Mouse (Mus musculus) ES-E14 (cell line): ENCODE data around the gene Rusc1. TPM values are rescaled to one million over a fixed set of nuclear protein-coding genes. Genes with fewer than 3 reads are reported as not detected.

ENCODE experiments used
- DNase-seq: peaks from one replicate; pipeline ENCODE4 v3.0.0-alpha.2; 2013; ENCODE audit warnings: low read depth, low spot score
- H3K27ac ChIP-seq: 2 replicates; pipeline ENCODE4 v1.5.1; 2012; ENCODE audit warnings: low read depth, mild to moderate bottlenecking, low read length, moderate library complexity, mixed read lengths; ENCODE audit not compliant: poor library complexity, insufficient read depth, severe bottlenecking
- H3K36me3 ChIP-seq: 2 replicates; pipeline ENCODE4 v1.6.1; 2012; ENCODE audit warnings: mild to moderate bottlenecking, low read length, moderate library complexity, mixed read lengths; ENCODE audit not compliant: control insufficient read depth, poor library complexity, insufficient read depth, severe bottlenecking
- H3K4me1 ChIP-seq, 2 experiments: fragments of 150-350 bp in 1 of 2; sonication (generic) in 1 of 2; 2 replicates each; pipeline ENCODE4 v1.6.1; 2012; ENCODE audit warnings: low read length in 2 of 2, mild to moderate bottlenecking in 1 of 2, mixed read lengths in 1 of 2; ENCODE audit not compliant: control insufficient read depth in 2 of 2, insufficient read depth in 2 of 2, poor library complexity in 1 of 2
- H3K4me3 ChIP-seq, 2 experiments: fragments of 150-350 bp in 1 of 2; sonication (generic) in 1 of 2; 2 replicates each; pipeline ENCODE4 v1.5.1; 2012; ENCODE audit warnings: low read length in 2 of 2, low read depth in 1 of 2, mild to moderate bottlenecking in 1 of 2, mixed read lengths in 1 of 2; ENCODE audit not compliant: insufficient read depth in 1 of 2, poor library complexity in 1 of 2, severe bottlenecking in 1 of 2
- H3K9ac ChIP-seq: 2 replicates; pipeline ENCODE4 v1.6.1; 2012; ENCODE audit warnings: low read depth, mild to moderate bottlenecking, low read length, mixed read lengths; ENCODE audit not compliant: poor library complexity, insufficient read depth, severe bottlenecking
- H3K9me3 ChIP-seq: fragments of 150-350 bp; sonication (generic); 2 replicates; pipeline ENCODE4 v1.6.1; 2012; ENCODE audit warnings: low read depth, mild to moderate bottlenecking, low read length; ENCODE audit not compliant: control insufficient read depth, insufficient read depth
- CHD2 ChIP-seq: IDR thresholded peaks from 2 replicates; pipeline ENCODE4 v1.6.1; 2014; ENCODE audit warnings: mild to moderate bottlenecking, low read depth, low read length, inconsistent platforms
- HCFC1 ChIP-seq: IDR thresholded peaks from 2 replicates; pipeline ENCODE4 v1.6.1; 2012; ENCODE audit warnings: low read length, inconsistent platforms, borderline replicate concordance; ENCODE audit not compliant: insufficient read depth
- MAFK ChIP-seq: IDR thresholded peaks from 2 replicates; pipeline ENCODE4 v1.6.1; 2014; ENCODE audit warnings: mild to moderate bottlenecking, low read depth, low read length, inconsistent platforms; ENCODE audit not compliant: insufficient read depth
- ZC3H11A ChIP-seq: IDR thresholded peaks from 2 replicates; pipeline ENCODE4 v1.6.1; 2012; ENCODE audit warnings: low read depth, mild to moderate bottlenecking, inconsistent platforms, low read length, borderline replicate concordance
- ZNF384 ChIP-seq: IDR thresholded peaks from 2 replicates; pipeline ENCODE4 v1.6.1; 2012; ENCODE audit warnings: low read depth, low read length, inconsistent platforms
- in situ Hi-C, 2 experiments: fragments of 600-800 bp; cut with MboI; formaldehyde crosslinking; loops; one replicate each; pipeline ENCODE4 v1.15.1; 2025; ENCODE audit warnings: low sequenced_read_pairs in 2 of 2, inconsistent platforms in 1 of 2; ENCODE audit not compliant: unreplicated experiment in 2 of 2
- total RNA-seq: library from RNA; depleted of rRNA; stranded (reverse); fragments of 300-350 nt; gene quantifications from 2 replicates; pipeline ENCODE4 v1.2.3, GENCODE M21; 2012; rRNA removed

Gene Rusc1
- total RNA-seq: 13.3 and 14.6 TPM in 2 replicates

GRCm38 (mm10) chr3:89093175-89093574, at the start of gene Rusc1:
TSS of gene Rusc1 (minus strand) at chr3:89093311.
- in situ Hi-C loops: no loop called here
- peak; percentile 74 for DNase-seq
- TF ChIP-seq ZC3H11A (no peak), MAFK (no peak), HCFC1 (no peak), CHD2 (no peak), ZNF384 (no peak)
- Histone ChIP-seq H3K4me1 (peaks cover 3 to 26% of the 10 kb centered on the region in 2 experiments; a peak in 2 of 4 replicates), H3K9me3 (no peaks in the 10 kb centered on the region), H3K27ac (no peak within 1 kb of the TSS), H3K4me3 (peak within 1 kb of the TSS; percentile 0 to 15; a peak in 3 of 4 replicates), H3K36me3 (peaks cover 30% of the 10 kb centered on the region), H3K9ac (no peak within 1 kb of the TSS)

GRCm38 (mm10) chr3:89136365-89136764, 43.3 kb upstream of the Rusc1 start:
- peak overlapping the region in 1 of 2 experiments; percentile 50; a peak in 1 of 4 replicates for H3K4me3 ChIP-seq
- H3K36me3 ChIP-seq: no peaks in the 10 kb centered on the region
- H3K27ac ChIP-seq: no peak overlapping the region
- no peaks in the 10 kb centered on the region for H3K9me3 ChIP-seq
- H3K9ac ChIP-seq: no peak overlapping the region
- H3K4me1 ChIP-seq: peaks cover 0 to 6% of the 10 kb centered on the region in 2 experiments; a peak in 1 of 4 replicates
- no peak for TF ChIP-seq MAFK
- no peak for TF ChIP-seq CHD2
- no peak for TF ChIP-seq ZC3H11A
- TF ChIP-seq ZNF384: no peak
- no peak for TF ChIP-seq HCFC1
- peak; percentile 55 for DNase-seq
- in situ Hi-C loops: no loop called here

- DNase-seq: no peak
- peaks cover 0 to 6% of the 10 kb centered on the region in 2 experiments; a peak in 1 of 4 replicates for H3K4me1 ChIP-seq
- TF ChIP-seq MAFK (no peak), ZC3H11A (no peak), HCFC1 (no peak)
- in situ Hi-C loops: no loop called here
- peak within 1 kb of the TSS; percentile 60; the same call in 1 of the 2 replicates for H3K9ac ChIP-seq
- H3K36me3 ChIP-seq: no peaks in the 10 kb centered on the region
- H3K27ac ChIP-seq: no peak within 1 kb of the TSS
- peak within 1 kb of the TSS; percentile 50 to 57; a peak in 2 of 4 replicates for H3K4me3 ChIP-seq
- no peaks in the 10 kb centered on the region for H3K9me3 ChIP-seq
Measured at GRCm38 (mm10) chr3:89135958-89136357, 42.8 kb upstream of the Rusc1 start, which contains the start of gene Pklr. TSS of gene Pklr (plus strand) at chr3:89136142.

- no peaks in the 10 kb centered on the region for H3K36me3 ChIP-seq
- H3K9ac ChIP-seq: no peak overlapping the region
- TF ChIP-seq ZC3H11A (no peak), ZNF384 (no peak), HCFC1 (no peak), CHD2 (no peak), MAFK (no peak)
- H3K27ac ChIP-seq: no peak overlapping the region
- no peaks in the 10 kb centered on the region for H3K9me3 ChIP-seq
- no peak for DNase-seq
- no peak overlapping the region for H3K4me3 ChIP-seq
- in situ Hi-C loops: no loop called here
- H3K4me1 ChIP-seq: peaks cover 0 to 6% of the 10 kb centered on the region in 2 experiments; a peak in 1 of 4 replicates
Measured at GRCm38 (mm10) chr3:89133752-89134151, 40.6 kb upstream of the Rusc1 start.
